Mouse (Mus musculus): Measurements from ENCODE around the gene Zfp36l2.

DNA sequence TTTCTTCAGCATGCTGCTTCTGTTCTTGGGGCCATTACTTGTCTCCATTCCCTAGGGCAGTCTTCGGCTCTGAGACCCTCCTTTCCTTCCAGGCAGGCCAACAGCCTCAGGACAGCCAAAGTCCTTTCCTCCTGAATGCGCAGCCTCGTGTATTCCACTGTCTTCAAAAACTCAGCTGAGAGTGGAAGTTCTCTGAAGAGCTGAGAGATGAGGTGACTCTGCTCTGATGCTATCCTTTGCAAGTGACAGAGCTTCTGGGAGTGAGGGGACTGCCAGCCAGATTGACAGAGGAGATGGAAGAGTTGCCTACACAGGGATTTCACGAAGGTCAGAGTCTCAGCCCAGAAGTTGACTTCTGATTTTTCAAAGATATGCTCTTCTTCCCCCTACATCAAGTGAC lies 4.2 kb upstream of the Zfp36l2 start:
- TF ChIP-seq POLR2A (IDR thresholded peaks at IDR 0.05; ENCODE audit: borderline replicate concordance, extremely low read depth, low read depth, low read length) (no peak), CTCF (IDR thresholded peaks at IDR 0.05; ENCODE audit: insufficient read depth, low read length) (no peak)

Measured in lung, adult 2 months (tissue).